Mouse (Mus musculus) limb, embryonic 11.5 days (tissue): ENCODE measurements at regions not wholly inside any gene's neighbourhood (a gene's known extent, or its start where the extent isn't known, plus 50 kb on each side); places are given as distances from the start of the nearest gene placed in this dataset.

Experiments used
- ATAC-seq: fragments of 200-750 bp; cut with Nextera tagmentation; 2 replicates; pipeline ENCODE4 v1.8.0; 2017; ENCODE audit warnings: low read depth; ENCODE audit not compliant: insufficient number of reproducible peaks, low FRiP score, low TSS enrichment
- DNase-seq: peaks from one replicate; pipeline ENCODE4 v3.0.0-alpha.2; 2015; ENCODE audit warnings: low spot score
- H3K27ac ChIP-seq: fragments of 300-500 bp; sonication (generic); replicated peaks from 2 replicates; pipeline ENCODE4 v1.5.1; 2014; ENCODE audit warnings: low read depth, mild to moderate bottlenecking, low read length
- H3K27me3 ChIP-seq: fragments of 300-500 bp; sonication (generic); 2 replicates; pipeline ENCODE4 v1.6.1; 2014; ENCODE audit warnings: mild to moderate bottlenecking, low read length, mixed read lengths; ENCODE audit not compliant: control insufficient read depth, insufficient read depth
- H3K36me3 ChIP-seq: fragments of 300-500 bp; sonication (generic); 2 replicates; pipeline ENCODE4 v1.6.1; 2014; ENCODE audit warnings: mild to moderate bottlenecking, low read length, moderate library complexity, mixed read lengths; ENCODE audit not compliant: control insufficient read depth, insufficient read depth
- H3K4me1 ChIP-seq: fragments of 300-500 bp; sonication (generic); 2 replicates; pipeline ENCODE4 v1.6.1; 2014; ENCODE audit warnings: low read length, mixed read lengths; ENCODE audit not compliant: control insufficient read depth, insufficient read depth
- H3K4me2 ChIP-seq: fragments of 300-500 bp; sonication (generic); 2 replicates; pipeline ENCODE4 v1.6.1; 2014; ENCODE audit warnings: low read depth, mild to moderate bottlenecking, moderate library complexity; ENCODE audit not compliant: severe bottlenecking
- H3K4me3 ChIP-seq: fragments of 300-500 bp; sonication (generic); 2 replicates; pipeline ENCODE4 v1.5.1; 2014; ENCODE audit warnings: low read depth, low read length
- H3K9ac ChIP-seq: fragments of 300-500 bp; sonication (generic); 2 replicates; pipeline ENCODE4 v1.6.1; 2014; ENCODE audit warnings: mild to moderate bottlenecking, low read length
- H3K9me3 ChIP-seq: fragments of 300-500 bp; sonication (generic); 2 replicates; pipeline ENCODE4 v1.6.1; 2016; ENCODE audit warnings: low read length; ENCODE audit not compliant: control insufficient read depth
- WGBS: fragments of 180-500 bp; shearing (Covaris S2); extraction: QIAGEN DNeasy Blood & Tissue Kit; methylation state at CpG from one replicate; pipeline ENCODE4 v1.1.7; 2014; 5-methylcytosine and 5-hydroxymethylcytosine counted together

GRCm38 (mm10) chr1:154309650-154310049 is 108.7 kb downstream of the Zfp648 start:
- Histone ChIP-seq H3K9me3 (no peaks in the 10 kb centered on the region), H3K36me3 (no peaks in the 10 kb centered on the region), H3K27ac (no peak overlapping the region), H3K27me3 (no peaks in the 10 kb centered on the region), H3K4me3 (no peak overlapping the region), H3K4me2 (no peak overlapping the region), H3K4me1 (no peaks in the 10 kb centered on the region), H3K9ac (no peak overlapping the region)
- DNase-seq (no peak), ATAC-seq (no peak)
- 64% methylated on average over 2 of the region's 2 CpGs for WGBS
